Mouse (Mus musculus): ENCODE data around the gene Klf11. TPM values are rescaled to one million over a fixed set of nuclear protein-coding genes. Genes with fewer than 3 reads are reported as not detected.

Gene Klf11
- polyA plus RNA-seq, 1 experiment from 2014 or later: 15.4 TPM

DNA sequence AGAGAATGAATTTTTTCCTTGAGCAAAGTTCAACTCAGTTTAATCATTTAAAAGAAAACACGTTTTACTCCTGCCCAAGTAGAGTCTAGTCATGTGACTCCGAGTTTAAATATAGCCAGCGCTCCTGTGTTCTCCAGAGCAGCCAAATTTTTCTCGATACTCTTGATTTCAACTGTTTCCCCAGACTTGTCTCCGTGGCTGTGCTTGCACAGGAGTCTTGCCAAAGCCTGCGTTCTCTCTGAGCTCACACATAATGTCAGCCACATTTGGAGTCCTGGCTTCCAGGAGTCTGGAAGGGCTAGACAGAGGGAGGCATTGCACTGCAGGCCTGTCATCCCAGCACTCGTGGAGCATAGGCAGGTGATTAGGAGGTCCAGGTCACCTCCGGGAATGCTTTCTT lies 31.5 kb downstream of the Klf11 start:
- peak overlapping the region; percentile 91 for H3K27ac ChIP-seq
- H3K9me3 ChIP-seq (replicated peaks; ENCODE audit: low read length): no peaks in the 10 kb centered on the region
- DNase-seq (ENCODE audit: low spot score) (peak; percentile 54), ATAC-seq (replicated peaks; ENCODE audit: low FRiP score, low read depth) (no peak)
- H3K4me1 ChIP-seq (replicated peaks; ENCODE audit: insufficient read depth, low read length): peaks cover 20% of the 10 kb centered on the region
- no peaks in the 10 kb centered on the region for H3K27me3 ChIP-seq (ENCODE audit: insufficient read depth, low read length)
- H3K4me2 ChIP-seq (ENCODE audit: low read length): peak overlapping the region; percentile 92
- no peaks in the 10 kb centered on the region for H3K36me3 ChIP-seq (ENCODE audit: insufficient read depth, low read length)
- TF ChIP-seq CTCF (IDR thresholded peaks at IDR 0.05; ENCODE audit: low read depth): no peak
- 28% methylated on average over 8 of the region's 8 CpGs for WGBS
- H3K4me3 ChIP-seq (replicated peaks; ENCODE audit: low read depth, low read length): no peak overlapping the region
- H3K9ac ChIP-seq (ENCODE audit: low read depth, low read length): 0 out of 2 replicates have a peak overlapping the region, but pooled peaks have one; percentile 31

DNA sequence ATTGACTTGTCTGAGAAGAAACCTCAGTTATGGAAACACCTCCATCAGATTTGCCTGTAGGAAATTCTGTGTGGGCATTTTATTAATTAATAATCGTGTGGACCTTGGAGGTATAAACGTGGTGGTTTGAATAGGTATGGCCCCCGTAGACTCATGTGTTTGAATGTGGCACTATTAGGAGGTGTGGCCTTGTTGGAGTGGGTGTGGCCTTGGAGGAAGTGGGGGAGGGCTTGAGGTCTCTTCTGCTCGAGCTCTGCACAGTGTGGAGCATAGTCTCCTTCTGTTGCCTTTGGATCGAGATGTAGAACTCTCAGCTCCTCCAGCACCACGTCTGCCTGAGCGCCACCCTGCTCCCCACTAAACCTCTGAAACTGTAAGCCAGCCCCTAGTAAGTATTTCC lies 32.4 kb downstream of the Klf11 start:
- Histone ChIP-seq H3K9ac (ENCODE audit: low read depth, low read length) (no peak overlapping the region), H3K27me3 (ENCODE audit: insufficient read depth, low read length) (no peaks in the 10 kb centered on the region), H3K4me1 (replicated peaks; ENCODE audit: insufficient read depth, low read length) (peaks cover 20% of the 10 kb centered on the region), H3K27ac (peak overlapping the region; percentile 91), H3K9me3 (replicated peaks; ENCODE audit: low read length) (no peaks in the 10 kb centered on the region), H3K4me2 (ENCODE audit: low read length) (no peak overlapping the region), H3K36me3 (ENCODE audit: insufficient read depth, low read length) (no peaks in the 10 kb centered on the region), H3K4me3 (replicated peaks; ENCODE audit: low read depth, low read length) (no peak overlapping the region)
- ATAC-seq (replicated peaks; ENCODE audit: low FRiP score, low read depth): no peak
- DNase-seq (ENCODE audit: low spot score): no peak
- TF ChIP-seq CTCF (IDR thresholded peaks at IDR 0.05; ENCODE audit: low read depth): no peak
- WGBS: 61% methylated on average over 7 of the region's 7 CpGs

- WGBS: 32% methylated on average over 6 of the region's 6 CpGs
- Histone ChIP-seq H3K27me3 (ENCODE audit: insufficient read depth, low read length) (no peaks in the 10 kb centered on the region), H3K4me2 (ENCODE audit: low read length) (peak overlapping the region; percentile 23), H3K9me3 (replicated peaks; ENCODE audit: low read length) (no peaks in the 10 kb centered on the region), H3K36me3 (ENCODE audit: insufficient read depth, low read length) (no peaks in the 10 kb centered on the region), H3K4me3 (replicated peaks; ENCODE audit: low read depth, low read length) (no peak overlapping the region), H3K9ac (ENCODE audit: low read depth, low read length) (no peak overlapping the region), H3K27ac (peak overlapping the region; percentile 89), H3K4me1 (replicated peaks; ENCODE audit: insufficient read depth, low read length) (peaks cover 16% of the 10 kb centered on the region)
- TF ChIP-seq CTCF (IDR thresholded peaks at IDR 0.05; ENCODE audit: low read depth): peak; percentile 24; the same call in 1 of the 2 replicates
- ATAC-seq (replicated peaks; ENCODE audit: low FRiP score, low read depth): peak; percentile 91
- peak; percentile 71 for DNase-seq (ENCODE audit: low spot score)
These were observed 35.1 kb downstream of the Klf11 start for GRCm38 (mm10) chr12:24686038-24686695.

- DNase-seq (ENCODE audit: low spot score) (no peak), ATAC-seq (replicated peaks; ENCODE audit: low FRiP score, low read depth) (no peak)
- 55% methylated on average over 11 of the region's 11 CpGs for WGBS
- Histone ChIP-seq H3K27ac (peak overlapping the region; percentile 89), H3K4me3 (replicated peaks; ENCODE audit: low read depth, low read length) (no peak overlapping the region), H3K4me2 (ENCODE audit: low read length) (no peak overlapping the region), H3K27me3 (ENCODE audit: insufficient read depth, low read length) (no peaks in the 10 kb centered on the region), H3K9me3 (replicated peaks; ENCODE audit: low read length) (no peaks in the 10 kb centered on the region), H3K9ac (ENCODE audit: low read depth, low read length) (no peak overlapping the region), H3K36me3 (ENCODE audit: insufficient read depth, low read length) (no peaks in the 10 kb centered on the region), H3K4me1 (replicated peaks; ENCODE audit: insufficient read depth, low read length) (peaks cover 12% of the 10 kb centered on the region)
- no peak for TF ChIP-seq CTCF (IDR thresholded peaks at IDR 0.05; ENCODE audit: low read depth)
These were observed 35.7 kb downstream of the Klf11 start for GRCm38 (mm10) chr12:24686696-24687346.

- no peaks in the 10 kb centered on the region for H3K27me3 ChIP-seq (ENCODE audit: insufficient read depth, low read length)
- DNase-seq (ENCODE audit: low spot score): no peak
- no peaks in the 10 kb centered on the region; the same call in 1 of the 2 replicates for H3K4me1 ChIP-seq (replicated peaks; ENCODE audit: insufficient read depth, low read length)
- H3K27ac ChIP-seq: peak overlapping the region; percentile 43; the same call in 1 of the 2 replicates
- 41% methylated on average over 3 of the region's 3 CpGs for WGBS
- no peak for TF ChIP-seq CTCF (IDR thresholded peaks at IDR 0.05; ENCODE audit: low read depth)
- H3K4me3 ChIP-seq (replicated peaks; ENCODE audit: low read depth, low read length): no peak overlapping the region
- no peak overlapping the region for H3K9ac ChIP-seq (ENCODE audit: low read depth, low read length)
- H3K36me3 ChIP-seq (ENCODE audit: insufficient read depth, low read length): no peaks in the 10 kb centered on the region
- no peak overlapping the region for H3K4me2 ChIP-seq (ENCODE audit: low read length)
- H3K9me3 ChIP-seq (replicated peaks; ENCODE audit: low read length): no peaks in the 10 kb centered on the region
- ATAC-seq (replicated peaks; ENCODE audit: low FRiP score, low read depth): peak; percentile 71
These were observed 39.3 kb downstream of the Klf11 start for GRCm38 (mm10) chr12:24690351-24690750.

GRCm38 (mm10) chr12:24696500-24697483 lies 45.7 kb downstream of the Klf11 start:
- Histone ChIP-seq H3K4me2 (ENCODE audit: low read length) (no peak overlapping the region), H3K9me3 (replicated peaks; ENCODE audit: low read length) (no peaks in the 10 kb centered on the region), H3K9ac (ENCODE audit: low read depth, low read length) (no peak overlapping the region), H3K4me1 (replicated peaks; ENCODE audit: insufficient read depth, low read length) (no peaks in the 10 kb centered on the region), H3K4me3 (replicated peaks; ENCODE audit: low read depth, low read length) (no peak overlapping the region), H3K27me3 (ENCODE audit: insufficient read depth, low read length) (no peaks in the 10 kb centered on the region), H3K27ac (no peak overlapping the region), H3K36me3 (ENCODE audit: insufficient read depth, low read length) (no peaks in the 10 kb centered on the region)
- WGBS: 31% methylated on average over 16 of the region's 16 CpGs
- TF ChIP-seq CTCF (IDR thresholded peaks at IDR 0.05; ENCODE audit: low read depth): peak; percentile 96
- peak; percentile 94 for DNase-seq (ENCODE audit: low spot score)
- ATAC-seq (replicated peaks; ENCODE audit: low FRiP score, low read depth): peak; percentile 88

All from kidney, postnatal 0 days (tissue).